Mouse (Mus musculus) embryonic fibroblast, embryonic 13.5 days (primary cell): Measurements from ENCODE around the gene Ptcd3.

Experiments
- CTCF ChIP-seq: IDR thresholded peaks from 2 replicates; pipeline ENCODE4 v1.5.1; 2011; ENCODE audit warnings: mild to moderate bottlenecking, control low read depth, low read length, moderate library complexity, borderline replicate concordance; ENCODE audit not compliant: insufficient read depth
- POLR2A ChIP-seq: IDR thresholded peaks from 2 replicates; pipeline ENCODE4 v1.6.1; 2011; ENCODE audit warnings: low read depth, mild to moderate bottlenecking, control low read depth, low read length, moderate library complexity

- no peak for TF ChIP-seq CTCF
- no peak for TF ChIP-seq POLR2A
These were observed 15.3 kb downstream of the Ptcd3 start for GRCm38 (mm10) chr6:71893263-71893662.
